Mouse (Mus musculus) right cerebral cortex, postnatal 14 days (tissue): Measurements from ENCODE around the gene H2-Aa.

Experiments
- DNase-seq: peaks from one replicate; pipeline ENCODE4 v3.0.0; 2022

The H2-Aa gene

GRCm38 (mm10) chr17:34261502-34261901, 26.1 kb downstream of the H2-Aa start:
- peak; percentile 74 for DNase-seq

DNA sequence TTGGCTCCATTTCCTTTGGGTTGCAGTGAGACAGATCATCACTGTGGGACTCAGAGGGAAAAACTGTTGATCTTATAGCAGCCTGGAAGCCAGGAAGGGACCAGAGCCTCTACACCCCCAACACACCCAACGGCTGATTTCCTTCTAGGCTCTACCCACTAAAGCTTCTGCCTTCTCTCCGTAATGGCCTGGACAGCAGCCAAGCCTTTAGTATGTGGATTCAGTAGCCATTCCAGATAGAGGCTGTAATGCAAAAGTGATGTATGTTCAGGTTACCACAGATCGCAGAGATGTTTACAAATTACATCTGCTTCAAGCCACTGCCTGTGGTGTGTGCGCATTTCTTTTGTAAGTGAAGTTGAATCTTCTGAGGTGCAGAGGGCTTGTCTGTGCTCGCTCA, 27.1 kb downstream of the H2-Aa start:
- no peak for DNase-seq

DNA sequence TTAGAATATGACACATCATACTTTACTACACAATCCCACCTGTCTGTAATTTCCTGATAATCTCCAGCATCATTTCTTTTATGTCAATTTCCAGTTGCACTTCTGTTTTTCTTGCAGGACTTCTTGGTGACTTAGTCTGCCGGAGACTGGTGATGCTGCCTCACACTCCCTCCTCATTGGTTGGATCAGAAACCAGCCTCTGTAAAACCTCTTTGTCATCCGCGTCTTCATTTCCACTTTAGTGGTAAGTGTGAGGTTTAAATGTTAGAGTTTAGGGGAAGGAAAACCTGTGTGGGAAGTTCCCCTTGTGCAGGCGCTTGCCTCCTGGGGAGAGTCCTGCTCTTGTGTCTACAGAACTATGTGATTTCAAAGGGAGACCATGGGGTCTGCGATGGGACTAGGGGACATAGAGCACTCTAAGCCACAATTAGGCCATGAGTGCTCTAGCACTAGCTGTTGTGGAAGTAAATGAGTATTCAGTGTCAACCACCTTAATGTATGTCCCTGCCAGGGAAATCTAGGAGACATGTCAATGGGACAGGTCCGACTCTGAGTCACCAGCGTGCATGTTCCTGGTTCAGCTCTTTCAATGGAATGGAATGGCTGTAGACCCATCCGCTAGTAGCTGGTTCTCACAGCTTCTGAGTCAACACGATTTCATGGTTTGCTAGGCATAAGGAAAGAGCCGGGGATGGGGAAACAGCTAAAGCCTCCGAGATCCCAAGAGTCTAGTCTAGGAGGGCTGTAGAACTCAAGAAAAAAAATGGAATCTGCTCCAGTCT, 29.8 kb downstream of the H2-Aa start, which contains the start of gene H2-Ab1:
Gene H2-Ab1 (plus strand): TSS at position 96 of the 782 bp plus-strand sequence.
- peak; percentile 77 for DNase-seq

- no peak for DNase-seq
Observed at GRCm38 (mm10) chr17:34256501-34256900, 31.1 kb downstream of the H2-Aa start.

DNA sequence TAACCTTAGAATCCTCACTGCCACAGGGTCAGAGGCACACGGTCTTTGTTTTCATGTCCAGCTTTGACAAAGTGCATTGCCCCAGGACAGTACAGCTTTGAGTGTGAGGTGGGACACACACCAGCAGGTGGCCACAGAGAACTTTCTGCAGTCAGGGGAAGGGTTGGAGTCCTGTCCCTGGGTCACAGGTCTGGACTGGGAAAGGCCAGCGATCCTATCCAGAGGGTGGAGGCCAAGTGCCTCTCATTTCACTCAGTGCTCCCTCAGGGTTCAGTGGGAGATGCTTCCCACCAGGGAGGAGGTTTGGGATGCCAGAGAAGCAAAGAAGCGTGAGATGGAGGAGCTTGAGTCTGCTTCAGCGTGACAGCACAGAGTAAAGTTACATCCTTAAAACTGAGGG, 36.0 kb downstream of the H2-Aa start:
- DNase-seq: no peak

DNA sequence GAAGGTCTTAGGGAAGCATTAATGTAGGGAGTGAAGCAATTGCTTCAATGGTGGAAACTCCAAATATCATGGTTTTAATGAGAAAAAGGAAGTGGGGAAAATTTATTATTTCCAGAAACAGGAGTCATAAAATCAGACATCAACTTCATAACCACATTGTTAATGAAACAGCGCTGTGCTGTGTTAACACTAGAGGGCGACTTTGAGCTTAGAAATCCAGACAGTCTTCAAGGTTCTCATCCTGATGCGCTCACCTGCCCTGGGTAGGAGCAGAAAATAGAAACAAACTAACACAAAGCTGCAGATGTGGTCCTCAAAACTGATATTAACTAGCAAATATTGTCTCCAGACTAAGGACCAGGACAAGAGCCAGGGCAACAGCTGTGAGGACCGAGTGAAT, 37.7 kb downstream of the H2-Aa start:
- no peak for DNase-seq

GRCm38 (mm10) chr17:34249361-34249760, 38.3 kb downstream of the H2-Aa start:
- no peak for DNase-seq

- DNase-seq: no peak
Observed at GRCm38 (mm10) chr17:34248764-34249163, 38.9 kb downstream of the H2-Aa start.

DNA sequence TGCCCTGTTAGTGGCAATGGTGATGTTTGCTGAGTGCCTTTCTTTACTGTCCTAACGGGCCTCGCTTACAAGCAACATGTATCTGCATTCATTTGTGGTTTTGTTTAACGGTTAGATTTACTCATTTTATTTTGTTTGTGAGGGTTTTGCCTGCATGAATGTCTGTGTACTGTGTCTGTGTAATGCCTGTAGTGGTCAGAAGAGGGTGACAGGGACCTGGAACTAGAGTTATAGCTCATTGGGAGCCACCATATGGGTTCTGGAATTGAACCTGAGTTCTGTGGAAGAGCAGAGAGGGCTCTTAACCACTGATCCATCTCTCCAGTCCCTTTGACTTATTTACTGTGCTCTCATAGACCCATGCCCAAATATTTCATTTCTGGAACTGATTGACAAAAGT, 40.6 kb downstream of the H2-Aa start:
- DNase-seq: no peak

- no peak for DNase-seq
Observed at GRCm38 (mm10) chr17:34244656-34245055, 43.0 kb downstream of the H2-Aa start.

DNA sequence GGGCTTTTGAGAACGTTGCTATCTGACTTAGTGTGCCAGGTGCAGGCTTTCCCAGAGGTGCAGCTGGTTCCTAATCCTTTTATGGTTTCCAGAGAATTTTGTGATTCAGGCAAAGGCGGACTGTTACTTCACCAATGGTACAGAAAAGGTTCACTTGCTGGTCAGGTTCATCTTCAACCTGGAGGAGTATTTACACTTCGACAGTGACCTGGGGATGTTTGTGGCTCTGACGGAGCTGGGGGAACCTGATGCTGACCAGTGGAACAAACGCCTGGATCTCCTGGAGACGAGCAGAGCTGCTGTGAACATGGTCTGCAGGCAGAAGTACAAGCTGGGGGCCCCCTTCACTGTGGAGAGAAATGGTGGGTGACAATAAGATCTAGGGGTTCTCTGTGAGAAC, 46.7 kb downstream of the H2-Aa start:
- no peak for DNase-seq

- no peak for DNase-seq
Observed at GRCm38 (mm10) chr17:34240366-34240765, 47.3 kb downstream of the H2-Aa start.

- no peak for DNase-seq
Observed at GRCm38 (mm10) chr17:34239601-34240041, 48.0 kb downstream of the H2-Aa start.

- no peak for DNase-seq
Observed at GRCm38 (mm10) chr17:34238706-34239105, 48.9 kb downstream of the H2-Aa start, which contains the start of gene H2-Ob. TSS of gene H2-Ob (plus strand) at chr17:34238903.

DNA sequence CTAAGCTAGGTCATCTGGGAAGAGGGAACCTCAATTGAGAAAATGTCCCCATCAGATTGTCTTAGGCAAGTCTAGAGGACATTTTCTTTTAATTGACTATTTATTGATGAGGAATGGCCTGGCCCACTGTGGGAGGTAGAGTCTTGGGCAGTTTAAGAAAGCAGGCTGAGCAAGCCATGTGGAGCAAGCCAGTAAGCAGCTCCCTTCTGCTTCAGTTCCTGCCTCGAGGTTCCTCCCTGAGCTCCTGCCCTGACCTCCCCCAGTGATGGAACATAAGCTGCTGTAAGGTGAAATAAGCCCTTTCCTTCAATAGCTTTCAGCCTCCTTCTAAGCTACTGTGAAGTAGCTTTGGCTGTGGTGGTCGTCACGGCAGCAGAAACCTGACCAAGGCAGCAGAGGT, 49.9 kb downstream of the H2-Aa start:
- no peak for DNase-seq

DNA sequence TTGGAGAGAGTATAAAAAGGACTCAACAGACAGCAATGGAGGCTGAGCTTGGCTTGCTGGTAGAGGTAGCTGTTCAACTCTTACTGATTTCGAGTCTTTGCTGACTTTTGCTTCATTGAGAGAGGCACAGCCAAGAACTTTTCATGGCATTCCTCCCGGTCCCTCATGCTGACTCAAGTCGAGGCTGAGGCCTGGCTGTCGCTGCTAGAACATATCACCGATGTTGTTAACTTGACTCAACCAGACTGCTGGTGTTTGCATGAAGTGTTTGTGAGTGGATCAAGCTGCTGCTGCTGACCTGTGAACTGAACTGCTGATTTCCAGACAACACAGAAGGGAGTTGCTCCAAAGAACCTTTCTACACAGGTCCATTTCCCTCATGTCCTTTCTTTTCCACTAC, 50.9 kb downstream of the H2-Aa start:
- DNase-seq: no peak

DNA sequence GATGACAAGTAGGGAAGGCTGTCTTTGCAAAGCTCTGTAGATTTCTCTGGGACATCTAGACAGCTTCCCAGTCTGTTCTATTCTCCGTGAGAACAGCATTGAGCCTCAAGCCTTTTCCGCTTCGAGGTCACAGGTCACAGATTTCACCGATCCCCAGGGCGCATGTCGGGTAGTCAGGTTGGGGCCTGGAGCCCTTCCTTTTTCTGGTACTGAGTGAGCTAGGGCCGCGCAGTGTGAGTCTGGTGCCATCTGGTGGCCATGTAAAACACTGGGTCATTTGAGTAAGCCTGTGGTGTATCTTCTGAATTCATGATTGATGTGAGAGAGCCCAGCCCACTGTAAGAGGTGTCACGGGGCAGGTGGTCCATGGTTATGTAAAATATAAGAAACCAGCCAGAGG, 52.7 kb downstream of the H2-Aa start:
- DNase-seq: peak; percentile 75
